Mouse (Mus musculus) spleen, adult 2 months (tissue): ENCODE measurements around the gene Wwox.

Source experiments
- CTCF ChIP-seq: fragments of 200-500 bp; IDR thresholded peaks from 2 replicates; pipeline ENCODE4 v1.5.1; 2011; ENCODE audit warnings: mild to moderate bottlenecking, inconsistent platforms; ENCODE audit not compliant: insufficient read depth, insufficient read length, insufficient replicate concordance; ENCODE audit errors: extremely low read depth
- POLR2A ChIP-seq: fragments of 200-500 bp; IDR thresholded peaks from 2 replicates; pipeline ENCODE4 v1.6.1; 2011; ENCODE audit warnings: low read depth, low read length, inconsistent platforms

DNA sequence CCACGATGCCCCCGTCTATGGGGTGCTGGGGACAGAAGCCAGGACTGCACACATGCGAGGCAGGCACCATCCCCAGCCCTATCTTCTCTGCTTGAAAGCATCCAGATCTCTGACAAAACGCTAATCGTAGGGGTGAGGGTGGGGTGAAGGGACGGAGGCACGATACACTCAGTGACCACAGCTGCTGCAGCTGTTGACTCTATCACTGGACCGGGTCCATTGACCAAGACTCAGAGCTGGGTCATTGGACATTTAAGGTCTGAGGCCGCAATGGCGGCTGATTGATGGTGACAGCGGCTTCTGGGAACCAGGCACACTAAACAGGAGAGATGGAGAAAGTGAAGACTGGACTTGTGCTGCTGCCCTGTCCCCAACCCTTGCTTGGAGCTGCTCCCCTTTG, 768.0 kb downstream of the Wwox start:
- TF ChIP-seq POLR2A (no peak), CTCF (no peak)
